Comparison of ENCODE assay signal across 7 mouse cellular contexts in genomic region chr11:46236976-46237375, GRCm38 (mm10). TPM values are rescaled to one million over a fixed set of nuclear protein-coding genes. Genes with fewer than 3 reads are reported as not detected.
DNase-seq lines count a peak whose midpoint lies in the region; ATAC-seq lines count a peak whose summit lies in the region.

No protein-coding gene starts in this region.

- 44% methylated on average over 4 of the region's 4 CpGs for WGBS in midbrain, embryonic 11.5 days
- 50% methylated on average over 4 of the region's 4 CpGs for WGBS in midbrain, embryonic 15.5 days

- peak; percentile 92 for DNase-seq in midbrain, embryonic 11.5 days (ENCODE audit: low spot score, missing footprints)
- DNase-seq in adrenal gland, adult 18-20 months (ENCODE audit: low spot score in 2 of 2) = peak; percentile 67 to 75
- peak; percentile 76 to 90 for DNase-seq in kidney, postnatal 25 days
- peak; percentile 47 to 51 for DNase-seq in lung, adult 18-20 months
- DNase-seq in spleen, postnatal 10 days (ENCODE audit: low spot score in 2 of 2) = peak; percentile 65 to 90

- peaks cover 7% of the 10 kb centered on the region for H3K36me3 ChIP-seq in midbrain, embryonic 11.5 days (ENCODE audit: control insufficient read depth, insufficient read depth, low read length)
- H3K36me3 ChIP-seq in midbrain, embryonic 15.5 days (replicated peaks) = peaks cover 37% of the 10 kb centered on the region

- no peak overlapping the region for H3K4me3 ChIP-seq in midbrain, embryonic 11.5 days (ENCODE audit: low read depth, low read length)
- H3K4me3 ChIP-seq in midbrain, embryonic 15.5 days = no peak overlapping the region

- H3K27me3 ChIP-seq in midbrain, embryonic 11.5 days (ENCODE audit: control insufficient read depth, insufficient read depth, low read length) = no peaks in the 10 kb centered on the region
- no peaks in the 10 kb centered on the region for H3K27me3 ChIP-seq in midbrain, embryonic 15.5 days (replicated peaks)

- H3K4me1 ChIP-seq in midbrain, embryonic 11.5 days (ENCODE audit: control insufficient read depth, insufficient read depth, low read length) = peaks cover 11% of the 10 kb centered on the region
- peaks cover 29% of the 10 kb centered on the region for H3K4me1 ChIP-seq in midbrain, embryonic 15.5 days

- ATAC-seq in midbrain, embryonic 11.5 days (ENCODE audit: low FRiP score) = no peak
- no peak for ATAC-seq in midbrain, embryonic 15.5 days (replicated peaks)
- ATAC-seq in common myeloid progenitor, adult 5-6 weeks (replicated peaks; ENCODE audit: low read depth, poor library complexity, severe bottlenecking) = peak; percentile 45

- no peak overlapping the region for H3K27ac ChIP-seq in midbrain, embryonic 11.5 days (ENCODE audit: low read depth, low read length)
- no peak overlapping the region for H3K27ac ChIP-seq in midbrain, embryonic 15.5 days

- H3K9ac ChIP-seq in midbrain, embryonic 11.5 days (ENCODE audit: low read length) = no peak overlapping the region
- H3K9ac ChIP-seq in midbrain, embryonic 15.5 days = no peak overlapping the region

- no peaks in the 10 kb centered on the region for H3K9me3 ChIP-seq in midbrain, embryonic 11.5 days (ENCODE audit: control insufficient read depth, low read length)
- H3K9me3 ChIP-seq in midbrain, embryonic 15.5 days = no peaks in the 10 kb centered on the region

- no peak overlapping the region for H3K4me2 ChIP-seq in midbrain, embryonic 11.5 days
- H3K4me2 ChIP-seq in midbrain, embryonic 15.5 days = no peak overlapping the region

RNA-seq across cellular contexts. Expression of gene Fndc9, which starts 1.6 kb away (rescaled TPM):
- polyA plus RNA-seq in midbrain, embryonic 11.5 days (2014; fragmentation: Nextera tagmentation; extraction: Ambion mirVana) = 1.1 and 1.2 TPM in 2 replicates
- polyA plus RNA-seq in midbrain, embryonic 15.5 days (2015; fragmentation: Nextera tagmentation; extraction: Ambion mirVana) = 8.4 and 10.0 TPM in 2 replicates
- not detected for total RNA-seq in adrenal gland, adult 18-20 months (2021)
- total RNA-seq in common myeloid progenitor, adult 5-6 weeks (2017) = 0.23 TPM in 1 of 2 replicates, not detected in the other
